Mouse (Mus musculus) midbrain, embryonic 14.5 days (tissue): ENCODE results near the gene Samd5. TPM values are rescaled to one million over a fixed set of nuclear protein-coding genes. Genes with fewer than 3 reads are reported as not detected.
A peak's percentile ranks its signal among the peaks of the same experiment; 100 is the strongest.

ENCODE experiments used
- ATAC-seq: fragments of 200-750 bp; cut with Nextera tagmentation; 2 replicates; pipeline ENCODE4 v1.8.0; 2017; ENCODE audit warnings: moderate number of reproducible peaks, moderate library complexity; ENCODE audit not compliant: low FRiP score, low TSS enrichment
- DNase-seq: peaks from one replicate; pipeline ENCODE4 v3.0.0-alpha.2; 2015
- H3K27ac ChIP-seq: fragments of 300-500 bp; sonication (generic); replicated peaks from 2 replicates; pipeline ENCODE4 v1.5.1; 2014; ENCODE audit warnings: mild to moderate bottlenecking, low read depth, low read length, moderate library complexity
- H3K27me3 ChIP-seq: fragments of 300-500 bp; sonication (generic); 2 replicates; pipeline ENCODE4 v1.6.1; 2014; ENCODE audit warnings: low read length, control low read depth, mixed read lengths; ENCODE audit not compliant: control insufficient read depth, insufficient read depth
- H3K36me3 ChIP-seq: fragments of 300-500 bp; sonication (generic); 2 replicates; pipeline ENCODE4 v1.6.1; 2014; ENCODE audit warnings: low read length, control low read depth; ENCODE audit not compliant: control insufficient read depth, insufficient read depth
- H3K4me1 ChIP-seq: fragments of 300-500 bp; sonication (generic); 2 replicates; pipeline ENCODE4 v1.6.1; 2014; ENCODE audit warnings: mild to moderate bottlenecking, antibody characterized with exemption, low read length, control low read depth; ENCODE audit not compliant: control insufficient read depth, insufficient read depth
- H3K4me2 ChIP-seq: fragments of 300-500 bp; sonication (generic); 2 replicates; pipeline ENCODE4 v1.6.1; 2014; ENCODE audit warnings: mild to moderate bottlenecking, low read length, moderate library complexity
- H3K4me3 ChIP-seq: fragments of 300-500 bp; sonication (generic); replicated peaks from 2 replicates; pipeline ENCODE4 v1.5.1; 2014; ENCODE audit warnings: low read depth, low read length
- H3K9ac ChIP-seq: fragments of 300-500 bp; sonication (generic); replicated peaks from 2 replicates; pipeline ENCODE4 v1.6.1; 2014; ENCODE audit warnings: mild to moderate bottlenecking, low read length, moderate library complexity
- H3K9me3 ChIP-seq: fragments of 300-500 bp; sonication (generic); 2 replicates; pipeline ENCODE4 v1.6.1; 2016; ENCODE audit warnings: low read length, control low read depth, mixed read lengths; ENCODE audit not compliant: control insufficient read depth
- WGBS: fragments of 180-500 bp; shearing (Covaris S2); extraction: QIAGEN DNeasy Blood & Tissue Kit; methylation state at CpG from one replicate; pipeline ENCODE4 v1.1.7; 2014; 5-methylcytosine and 5-hydroxymethylcytosine counted together
- polyA plus RNA-seq: library from polyadenylated mRNA; unstranded; fragments of >200 nt; fragmentation: Nextera tagmentation; extraction: Ambion mirVana; gene quantifications from 2 replicates; pipeline ENCODE4 v1.2.1, GENCODE M21; 2014

Samd5 gene
- polyA plus RNA-seq, 1 experiment from 2014 or later = 9.3 TPM

- WGBS = 30% methylated on average over 4 of the region's 4 CpGs
- no peaks in the 10 kb centered on the region for H3K9me3 ChIP-seq
- H3K4me3 ChIP-seq = no peak overlapping the region
- H3K4me2 ChIP-seq = no peak overlapping the region
- H3K27me3 ChIP-seq = no peaks in the 10 kb centered on the region
- DNase-seq (peak; percentile 20), ATAC-seq (no peak; the same call in 1 of the 2 replicates)
- H3K27ac ChIP-seq = no peak overlapping the region
- no peaks in the 10 kb centered on the region for H3K4me1 ChIP-seq
- no peaks in the 10 kb centered on the region for H3K36me3 ChIP-seq
- H3K9ac ChIP-seq = no peak overlapping the region
Measured at GRCm38 (mm10) chr10:9575605-9576004, 99.4 kb downstream of the Samd5 start.

- Histone ChIP-seq H3K4me3 (no peak overlapping the region), H3K36me3 (no peaks in the 10 kb centered on the region), H3K4me1 (peaks cover 8% of the 10 kb centered on the region), H3K9me3 (no peaks in the 10 kb centered on the region), H3K27me3 (no peaks in the 10 kb centered on the region), H3K9ac (no peak overlapping the region), H3K4me2 (no peak overlapping the region), H3K27ac (no peak overlapping the region)
- 94% methylated on average over 4 of the region's 4 CpGs for WGBS
- DNase-seq = no peak
- ATAC-seq = no peak
Measured at GRCm38 (mm10) chr10:9574135-9574534, 100.9 kb downstream of the Samd5 start.

Other genes with a start within 250 kb of the Samd5 start
- 12.4 and 14.3 TPM in 2 replicates for gene Stxbp5, start 225.9 kb upstream of the Samd5 start, polyA plus RNA-seq